Mouse (Mus musculus) bone marrow macrophage, adult 2 months (primary cell): Measurements from ENCODE around the gene Gm20835. TPM values are rescaled to one million over a fixed set of nuclear protein-coding genes. Genes with fewer than 3 reads are reported as not detected.
"Not testable (repeated sequence)": the region's sequence is repeated elsewhere in the genome, so short reads cannot be mapped to it uniquely, and the experiment has no call there.

ENCODE experiments used
- H3K27ac ChIP-seq: 2 replicates; pipeline ENCODE4 v1.5.1; 2012; ENCODE audit warnings: low read depth, low read length; ENCODE audit not compliant: insufficient read depth
- H3K4me1 ChIP-seq: 2 replicates; pipeline ENCODE4 v1.6.1; 2012; ENCODE audit warnings: low read length; ENCODE audit not compliant: control insufficient read depth, insufficient read depth
- H3K4me3 ChIP-seq: 2 replicates; pipeline ENCODE4 v1.5.1; 2012; ENCODE audit warnings: mild to moderate bottlenecking, low read length, moderate library complexity; ENCODE audit not compliant: insufficient read depth
- polyA plus RNA-seq: library from polyadenylated mRNA; stranded (reverse); fragments of >200 nt; gene quantifications from 2 replicates; pipeline ENCODE4 v1.2.4, GENCODE M21; 2012; ENCODE audit not compliant: missing spikeins, insufficient read depth, insufficient read length

Gene Gm20835
- not detected in 2 replicates for polyA plus RNA-seq

DNA sequence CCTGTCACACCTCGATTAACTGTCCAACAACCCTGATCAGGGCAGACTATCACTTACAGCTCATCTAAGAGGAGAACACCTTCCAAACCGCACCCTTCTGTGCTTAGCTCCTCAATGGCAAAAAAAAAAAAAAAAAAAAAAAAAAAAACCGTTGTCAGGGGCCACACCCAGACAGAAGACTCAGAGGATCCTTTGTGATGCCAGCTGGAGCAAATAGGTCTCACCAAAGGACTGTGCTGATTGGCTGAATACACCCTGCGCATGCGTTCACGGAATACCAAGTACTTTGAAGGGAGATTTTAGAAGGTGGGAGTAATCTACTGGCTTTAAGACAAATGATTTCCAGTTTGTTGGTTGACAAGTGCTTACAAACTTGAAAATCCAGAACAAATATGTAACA, at the start of gene Gm20835:
Gm20835 (minus strand) TSS at position 101 of the 400 bp plus-strand sequence.
- not testable (repeated sequence) for H3K4me3 ChIP-seq, H3K4me1 ChIP-seq, H3K27ac ChIP-seq
